Mouse (Mus musculus): ENCODE measurements at regions not wholly inside any gene's neighbourhood (a gene's known extent, or its start where the extent isn't known, plus 50 kb on each side); places are given as distances from the start of the nearest gene placed in this dataset.

- DNase-seq (ENCODE audit: low spot score in 2 of 2), result peak; percentile 33 to 50
These were observed 389.5 kb upstream of the Cylc2 start for GRCm38 (mm10) chr4:50827002-50827401.
